Mouse (Mus musculus) bone marrow, adult 2 months (tissue): Measurements from ENCODE around the gene Zfp277. TPM values are rescaled to one million over a fixed set of nuclear protein-coding genes. Genes with fewer than 3 reads are reported as not detected.

Experiments
- H3K27ac ChIP-seq: fragments of 200-500 bp; 2 replicates; pipeline ENCODE4 v1.5.1; 2012; ENCODE audit warnings: low read depth, mild to moderate bottlenecking, control low read depth, inconsistent platforms, low read length; ENCODE audit not compliant: control insufficient read depth, poor library complexity, insufficient read depth
- H3K4me1 ChIP-seq: fragments of 200-500 bp; 2 replicates; pipeline ENCODE4 v1.6.1; 2011; ENCODE audit warnings: low read length; ENCODE audit not compliant: control insufficient read depth, insufficient read depth
- H3K4me3 ChIP-seq: fragments of 200-500 bp; replicated peaks from 2 replicates; pipeline ENCODE3; 2011; ENCODE audit warnings: mild to moderate bottlenecking, low read depth, low read length, control low read depth; ENCODE audit not compliant: control insufficient read depth
- CTCF ChIP-seq: fragments of 200-500 bp; IDR thresholded peaks from 2 replicates; pipeline ENCODE4 v1.5.1; 2011; ENCODE audit warnings: low read length, control low read depth; ENCODE audit not compliant: control insufficient read depth, insufficient read depth
- POLR2A ChIP-seq: fragments of 200-500 bp; IDR thresholded peaks from 2 replicates; pipeline ENCODE4 v1.6.1; 2011; ENCODE audit warnings: low read depth, mild to moderate bottlenecking, control low read depth, low read length, borderline replicate concordance; ENCODE audit not compliant: control insufficient read depth
- WGBS: fragments of 180-500 bp; shearing (Covaris S2); methylation state at CpG from one replicate; pipeline ENCODE4 v1.1.7; 2018; 5-methylcytosine and 5-hydroxymethylcytosine counted together
- polyA plus RNA-seq: library from polyadenylated mRNA; stranded (reverse); fragments of >200 nt; gene quantifications from 2 replicates; pipeline ENCODE4 v1.2.4, GENCODE M21; 2011; ENCODE audit warnings: low replicate concordance; ENCODE audit not compliant: missing spikeins, insufficient read depth, insufficient read length

Zfp277 gene
- polyA plus RNA-seq, 1 experiment: 7.8 TPM

- H3K27ac ChIP-seq: no peak overlapping the region
- WGBS: 6% methylated on average over 4 of the region's 4 CpGs
Observed at GRCm38 (mm10) chr12:40379538-40379923, 66.2 kb downstream of the Zfp277 start.

GRCm38 (mm10) chr12:40378621-40379537 is 66.8 kb downstream of the Zfp277 start:
- Histone ChIP-seq H3K4me3 (no peak overlapping the region), H3K27ac (no peak overlapping the region), H3K4me1 (no peaks in the 10 kb centered on the region; the same call in 1 of the 2 replicates)
- TF ChIP-seq CTCF: no peak
- TF ChIP-seq POLR2A: no peak
- WGBS: 81% methylated on average over 17 of the region's 17 CpGs

More at GRCm38 (mm10) chr12:40379538-40379923, 66.2 kb downstream of the Zfp277 start:
- H3K4me3 ChIP-seq: no peak overlapping the region
- H3K4me1 ChIP-seq: no peaks in the 10 kb centered on the region; the same call in 1 of the 2 replicates
- TF ChIP-seq CTCF (no peak), POLR2A (no peak)

- no peak overlapping the region for H3K4me3 ChIP-seq
- H3K27ac ChIP-seq: no peak overlapping the region
- 80% methylated on average over 3 of the region's 3 CpGs for WGBS
- TF ChIP-seq CTCF: no peak
- no peak for TF ChIP-seq POLR2A
- no peaks in the 10 kb centered on the region for H3K4me1 ChIP-seq
Observed at GRCm38 (mm10) chr12:40351879-40352278, 93.8 kb downstream of the Zfp277 start.

- WGBS: 74% methylated on average over 4 of the region's 4 CpGs
- TF ChIP-seq POLR2A (no peak), CTCF (no peak)
- no peaks in the 10 kb centered on the region for H3K4me1 ChIP-seq
- H3K4me3 ChIP-seq: no peak overlapping the region
- no peak overlapping the region for H3K27ac ChIP-seq
Observed at GRCm38 (mm10) chr12:40348251-40348650, 97.5 kb downstream of the Zfp277 start.

- 83% methylated on average over 10 of the region's 10 CpGs for WGBS
Observed at GRCm38 (mm10) chr12:40347060-40347698, 98.5 kb downstream of the Zfp277 start.

GRCm38 (mm10) chr12:40341443-40341842 is 104.3 kb downstream of the Zfp277 start:
- no peaks in the 10 kb centered on the region for H3K4me1 ChIP-seq
- 76% methylated on average over 5 of the region's 5 CpGs for WGBS
- no peak overlapping the region for H3K27ac ChIP-seq
- no peak for TF ChIP-seq POLR2A
- no peak for TF ChIP-seq CTCF
- H3K4me3 ChIP-seq: no peak overlapping the region

More at GRCm38 (mm10) chr12:40347060-40347698, 98.5 kb downstream of the Zfp277 start:
- Histone ChIP-seq H3K4me1 (no peaks in the 10 kb centered on the region), H3K27ac (no peak overlapping the region), H3K4me3 (no peak overlapping the region)
- TF ChIP-seq CTCF (no peak), POLR2A (no peak)

- WGBS: 87% methylated on average over 3 of the region's 3 CpGs
- Histone ChIP-seq H3K4me3 (no peak overlapping the region), H3K27ac (no peak overlapping the region), H3K4me1 (no peaks in the 10 kb centered on the region)
- no peak for TF ChIP-seq POLR2A
- no peak for TF ChIP-seq CTCF
Observed at GRCm38 (mm10) chr12:40335303-40335702, 110.4 kb downstream of the Zfp277 start.

- WGBS: 84% methylated on average over 3 of the region's 3 CpGs
- no peak overlapping the region for H3K27ac ChIP-seq
- TF ChIP-seq CTCF (no peak), POLR2A (no peak)
- no peak overlapping the region for H3K4me3 ChIP-seq
- H3K4me1 ChIP-seq: no peaks in the 10 kb centered on the region
Observed at GRCm38 (mm10) chr12:40331467-40331866, 114.2 kb downstream of the Zfp277 start.
